Mouse (Mus musculus): ENCODE results near the gene Rbpjl.

Rbpjl gene

GRCm38 (mm10) chr2:164443051-164443437 is 40.1 kb downstream of the Rbpjl start:
- CTCF ChIA-PET, result interaction anchor here (0.6 to 1.0 kb wide), 4 partner anchors 18 to 351 kb away, joined by 3 to 10 read pairs (median 6); no protein-coding TSS in a partner anchor

GRCm38 (mm10) chr2:164443460-164444000 is 40.6 kb downstream of the Rbpjl start, which contains the start of gene Sdc4:
Sdc4 (minus strand) TSS chr2:164443887.
- CTCF ChIA-PET, result interaction anchor here (0.6 to 1.0 kb wide), 2 partner anchors 19 to 350 kb away, joined by 4 to 8 read pairs; no protein-coding TSS in a partner anchor

DNA sequence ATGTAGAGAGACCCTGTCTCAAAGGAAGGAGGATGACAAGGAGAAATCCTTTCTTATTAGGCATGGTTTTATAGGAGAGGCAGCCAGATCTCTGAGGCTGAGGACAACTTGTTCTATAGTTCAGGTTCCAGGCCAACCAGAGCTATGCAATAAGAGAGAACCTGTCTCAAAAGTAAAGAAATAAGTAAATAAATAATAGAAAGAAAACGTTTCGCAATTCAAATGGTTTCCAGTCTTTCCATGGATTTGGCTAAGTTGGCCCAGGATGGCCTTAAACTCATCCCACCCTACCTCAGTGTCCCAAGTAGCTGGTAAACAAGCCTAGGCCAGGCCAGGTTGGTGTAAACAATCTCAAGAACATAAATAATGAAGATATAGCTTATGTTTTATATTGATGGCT is 41.8 kb downstream of the Rbpjl start:
- CTCF ChIA-PET, result no interaction called here

- CTCF ChIA-PET, result no interaction called here
Measured at GRCm38 (mm10) chr2:164445399-164446085, 42.6 kb downstream of the Rbpjl start.

DNA sequence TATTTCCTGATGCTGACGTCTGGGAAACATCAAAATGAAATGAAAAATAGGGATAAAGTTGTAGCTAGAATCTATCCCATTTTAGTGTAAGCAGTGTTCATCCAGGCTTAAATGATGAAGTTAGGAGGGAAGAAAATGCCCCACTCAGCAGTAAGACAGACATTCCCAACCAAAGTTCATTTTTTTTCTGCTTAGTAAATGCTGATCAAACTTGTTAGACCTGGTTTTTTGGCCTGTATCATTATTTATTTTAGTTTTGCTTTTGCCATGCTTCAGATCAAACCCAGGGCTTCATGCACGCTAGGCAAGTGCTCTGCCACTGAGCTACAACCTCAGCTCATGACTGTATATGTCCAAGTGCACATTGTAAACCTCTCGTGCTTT is 43.1 kb downstream of the Rbpjl start:
- CTCF ChIA-PET, result interaction anchor here (0.7 kb wide), 1 partner anchor 30 kb away, joined by 3 read pairs; no protein-coding TSS in a partner anchor

DNA sequence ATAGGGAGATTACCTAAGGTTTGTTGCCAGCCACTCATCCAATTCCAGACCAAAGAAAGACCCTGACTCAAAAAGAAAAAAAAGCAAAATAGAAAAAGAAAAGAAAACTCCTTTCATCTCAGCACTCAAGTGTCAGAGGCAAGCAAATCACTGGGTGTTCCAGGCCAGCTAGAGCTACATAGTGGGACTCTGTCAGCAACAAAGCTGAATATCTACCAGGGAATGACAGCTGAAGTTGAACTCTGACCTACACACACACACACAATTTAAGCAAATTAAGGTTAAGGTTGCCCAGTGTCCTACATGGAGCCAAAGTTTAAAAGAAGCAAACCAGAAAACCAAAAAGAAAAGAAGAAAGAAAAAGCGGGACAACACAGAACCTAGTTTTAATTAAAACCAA is 45.2 kb downstream of the Rbpjl start:
- CTCF ChIA-PET, result interaction anchor here (0.6 to 0.7 kb wide), 2 partner anchors 8 to 76 kb away, joined by 3 to 6 read pairs; no protein-coding TSS in a partner anchor

DNA sequence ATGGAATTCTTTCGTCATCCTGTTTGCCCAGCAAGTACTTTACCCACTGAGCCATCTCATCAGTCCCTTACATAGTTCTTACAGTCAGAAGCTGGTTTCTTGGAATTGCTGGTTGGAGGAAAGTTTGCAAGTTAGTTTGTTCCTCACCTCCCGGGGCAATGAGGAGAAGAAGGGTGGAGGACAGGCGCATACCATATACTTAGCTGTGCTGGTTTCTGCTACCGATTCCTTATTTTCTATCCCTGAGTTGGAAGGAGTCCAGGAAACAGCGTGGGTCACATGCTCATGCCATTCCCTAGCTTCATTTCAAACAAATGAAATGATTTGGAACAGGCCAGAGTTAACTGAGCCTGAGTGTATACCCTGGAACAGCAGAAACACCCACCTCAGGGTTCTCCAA is 46.0 kb downstream of the Rbpjl start:
- CTCF ChIA-PET, result interaction anchor here (0.6 kb wide), 1 partner anchor 97 kb away, joined by 9 read pairs; no protein-coding TSS in a partner anchor

DNA sequence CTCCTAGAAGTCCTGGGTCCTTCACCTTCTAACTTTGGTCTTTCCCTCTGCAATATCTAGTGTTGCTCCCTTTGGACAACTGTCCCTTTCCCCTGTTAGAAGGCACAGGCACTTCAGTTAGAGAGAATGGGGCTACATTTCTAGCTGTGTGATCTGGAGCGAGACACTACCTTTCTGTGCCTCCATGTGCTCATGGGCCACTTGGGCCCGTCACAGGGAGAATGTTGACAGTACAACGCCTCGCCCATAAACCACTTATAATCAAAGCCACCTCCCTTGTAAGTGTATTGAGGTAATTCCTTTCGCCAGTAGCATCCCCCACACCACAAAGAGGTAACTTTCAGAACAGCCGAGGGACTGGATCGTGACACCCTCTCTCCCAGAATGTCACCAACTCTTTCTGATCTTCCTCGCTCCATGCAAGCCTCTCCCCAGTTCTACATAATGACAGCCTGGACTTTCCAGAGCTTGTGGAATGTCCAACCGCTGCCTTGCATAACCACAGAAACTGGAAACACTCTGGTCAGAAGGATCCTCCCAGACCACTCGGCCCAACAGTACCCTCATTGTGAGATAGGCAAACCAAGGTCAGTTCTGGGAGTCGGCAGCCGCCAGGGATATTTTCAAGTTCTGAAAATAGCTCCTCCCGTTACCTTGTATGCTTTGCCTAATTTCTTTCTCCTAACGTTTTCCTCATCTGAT is 46.6 kb downstream of the Rbpjl start:
- CTCF ChIA-PET, result interaction anchor here (0.6 kb wide), 1 partner anchor 96 kb away, joined by 9 read pairs; no protein-coding TSS in a partner anchor

DNA sequence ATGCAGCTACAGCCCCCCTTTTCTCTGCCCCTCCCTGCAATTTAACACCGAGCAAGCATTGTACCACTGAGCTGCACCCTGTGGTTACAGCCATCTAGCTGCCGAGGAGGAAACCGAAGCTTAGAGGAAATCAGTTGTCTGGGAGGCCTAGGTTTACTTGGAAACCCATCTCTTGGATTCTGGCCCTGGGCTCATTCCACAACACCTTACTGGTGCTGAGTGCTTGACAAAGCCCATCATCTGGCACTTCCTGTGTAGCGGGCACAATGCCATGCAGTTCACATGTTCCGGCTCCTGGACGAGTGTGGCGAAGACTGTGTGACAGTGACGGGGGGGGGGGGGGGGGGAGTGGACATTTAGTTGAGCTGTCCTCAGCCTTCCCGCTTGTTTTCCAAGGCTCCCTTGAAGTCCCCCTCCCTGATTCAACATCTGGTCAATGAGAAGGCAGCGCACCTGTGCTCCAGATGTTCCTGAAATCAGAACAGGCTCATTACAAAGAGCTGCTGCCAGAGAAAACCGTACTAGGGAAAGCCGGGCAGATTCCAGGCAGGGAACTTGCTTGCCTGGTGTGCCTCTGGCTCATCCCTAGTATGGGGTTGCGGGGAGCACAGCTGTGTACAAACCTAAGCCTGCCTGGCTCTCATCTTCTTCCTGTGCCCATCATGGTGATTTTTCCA is 49.2 kb downstream of the Rbpjl start:
- CTCF ChIA-PET, result interaction anchor here (0.6 to 1.5 kb wide), 2 partner anchors 26 to 66 kb away, joined by 3 to 4 read pairs; no protein-coding TSS in a partner anchor

DNA sequence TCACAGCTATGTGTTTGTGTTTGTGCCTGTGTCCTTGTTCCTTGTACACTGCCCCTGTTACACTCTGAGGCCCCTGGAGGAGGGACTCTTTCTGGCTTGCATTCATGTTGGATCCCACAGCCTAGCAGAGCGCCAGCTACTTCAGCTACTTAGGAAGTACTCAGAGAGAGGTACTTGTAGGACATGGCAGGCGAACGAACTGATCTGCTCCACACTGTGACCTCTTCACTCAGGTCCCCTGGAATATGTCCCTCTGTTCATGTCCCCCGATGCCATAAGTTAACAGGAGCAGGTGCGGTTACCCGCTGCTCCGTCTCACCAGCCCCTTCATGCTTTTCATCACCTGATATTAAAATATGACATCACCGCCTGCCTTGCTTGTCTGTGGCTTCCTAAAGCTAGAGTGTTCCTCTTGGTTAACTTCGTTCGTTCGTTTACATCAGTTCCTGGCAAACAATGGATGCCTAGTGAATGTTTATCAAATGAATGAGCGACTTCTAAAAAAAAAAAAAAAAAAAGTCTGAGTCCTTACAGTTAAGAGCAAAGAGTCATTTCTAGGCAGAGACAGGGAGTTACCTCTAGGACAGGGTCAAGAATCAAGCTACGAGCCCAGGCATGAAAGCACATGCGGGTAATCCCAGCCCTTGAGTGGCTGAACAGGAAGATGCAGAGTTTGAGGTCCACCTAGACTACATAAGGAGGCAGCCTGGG is 50.3 kb downstream of the Rbpjl start:
- CTCF ChIA-PET, result interaction anchor here (0.7 kb wide), 1 partner anchor 685 kb away, joined by 4 read pairs; no protein-coding TSS in a partner anchor

GRCm38 (mm10) chr2:164453887-164454500 is 51.1 kb downstream of the Rbpjl start:
- CTCF ChIA-PET, result no interaction called here

DNA sequence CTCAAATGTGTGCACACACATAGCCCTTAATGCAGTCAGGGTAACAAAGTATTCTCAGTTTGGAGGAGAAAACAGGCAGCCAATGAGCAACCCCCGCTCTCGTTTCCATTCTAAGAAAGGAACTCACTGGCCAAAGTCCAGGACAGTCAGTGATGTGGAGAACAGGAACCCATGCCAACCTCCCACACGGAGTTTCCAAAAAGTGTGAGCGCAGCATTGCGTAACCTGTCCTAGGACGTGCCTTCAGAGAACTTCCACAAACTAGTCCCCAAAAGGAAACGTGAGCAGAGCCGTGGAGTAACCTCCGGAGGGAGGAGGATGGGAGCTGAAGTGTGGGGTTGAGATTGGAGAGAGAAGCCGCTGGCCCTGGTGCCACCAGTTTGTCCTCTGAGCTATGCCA is 51.9 kb downstream of the Rbpjl start:
- CTCF ChIA-PET, result no interaction called here

DNA sequence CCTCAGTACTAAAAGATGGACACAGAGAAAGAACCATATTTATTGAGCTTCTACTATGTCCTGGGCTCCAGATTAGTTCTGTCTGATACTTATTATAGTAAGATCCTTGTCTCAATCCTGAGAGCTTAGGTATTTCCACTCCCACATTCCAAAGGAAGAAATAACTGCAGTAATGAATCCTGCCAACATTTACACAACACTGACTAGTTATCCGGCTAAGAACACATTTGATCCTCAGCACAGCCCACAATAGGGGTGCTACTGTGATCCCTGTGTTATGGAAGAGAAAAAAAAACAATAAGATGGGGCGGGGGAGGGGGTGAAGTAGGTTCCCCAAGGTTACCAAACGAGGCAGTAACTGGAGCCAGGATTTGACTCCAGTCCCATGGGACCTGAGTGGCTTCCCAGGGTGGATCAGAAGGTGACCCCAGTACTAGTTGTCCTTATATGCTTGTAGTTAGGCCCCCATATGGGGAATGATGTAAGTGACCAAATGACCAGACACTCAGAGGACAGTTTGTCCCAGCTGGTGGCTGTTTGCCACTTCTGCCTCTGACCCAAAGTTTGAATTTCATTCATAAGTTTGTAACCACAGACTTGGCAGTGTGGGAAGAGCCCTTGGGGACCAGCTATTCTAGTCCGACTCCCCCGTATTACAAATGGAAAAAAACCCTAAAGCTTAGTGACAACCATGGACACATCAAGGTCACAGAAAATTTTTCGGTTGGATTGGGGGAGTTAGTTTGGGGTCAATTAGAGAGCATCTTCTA is 52.7 kb downstream of the Rbpjl start:
- CTCF ChIA-PET, result interaction anchor here (0.8 kb wide), 1 partner anchor 33 kb away, joined by 4 read pairs; no protein-coding TSS in a partner anchor

GRCm38 (mm10) chr2:164456413-164456812 is 53.5 kb downstream of the Rbpjl start:
- CTCF ChIA-PET, result interaction anchor here (0.8 kb wide), 1 partner anchor 34 kb away, joined by 4 read pairs; no protein-coding TSS in a partner anchor

DNA sequence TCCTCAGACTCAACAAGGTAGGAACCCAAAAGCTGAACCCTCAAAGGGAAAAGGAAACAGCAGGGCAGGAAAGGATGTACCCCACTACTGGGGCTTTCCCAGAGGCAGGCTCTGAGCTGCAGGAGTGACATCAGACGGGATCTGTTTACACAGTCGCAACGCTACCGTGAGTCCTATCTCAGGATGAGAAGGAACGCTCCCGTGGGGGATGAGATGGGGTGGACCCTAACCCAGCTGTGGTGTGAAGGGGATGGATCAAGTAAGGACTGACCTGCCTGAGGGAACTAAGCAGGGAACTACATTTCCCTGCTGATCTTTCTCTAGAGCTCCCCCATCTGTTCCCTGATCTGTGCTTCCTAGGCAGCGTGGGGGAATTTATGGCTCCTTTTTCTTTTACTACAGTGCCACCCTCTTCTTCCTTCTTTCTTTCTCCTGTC is 53.9 kb downstream of the Rbpjl start, which contains the start of gene Sys1:
TSS of gene Sys1 (plus strand) at position 101 of the 437 bp plus-strand sequence.
- CTCF ChIA-PET, result no interaction called here

- CTCF ChIA-PET, result interaction anchor here (1.2 kb wide), 1 partner anchor 41 kb away, joined by 4 read pairs; no protein-coding TSS in a partner anchor
Measured at GRCm38 (mm10) chr2:164457942-164458341, 55.0 kb downstream of the Rbpjl start.

- CTCF ChIA-PET, result interaction anchor here (1.2 kb wide), 1 partner anchor 41 kb away, joined by 4 read pairs; no protein-coding TSS in a partner anchor
Measured at GRCm38 (mm10) chr2:164458535-164458934, 55.6 kb downstream of the Rbpjl start.

GRCm38 (mm10) chr2:164460745-164461551 is 58.0 kb downstream of the Rbpjl start, which contains the start of gene Gm20458:
Gm20458 (plus strand) TSS chr2:164460967.
- CTCF ChIA-PET, result interaction anchor here (0.7 to 1.7 kb wide), 2 partner anchors 44 to 71 kb away, joined by 3 to 8 read pairs; no protein-coding TSS in a partner anchor

Data from spleen, embryonic (tissue).